Mouse (Mus musculus) kidney, embryonic 16.5 days (tissue): ENCODE data around the gene Trmt44. TPM values are rescaled to one million over a fixed set of nuclear protein-coding genes. Genes with fewer than 3 reads are reported as not detected.

Experiments
- ATAC-seq: fragments of 200-750 bp; cut with Nextera tagmentation; 2 replicates; pipeline ENCODE4 v1.8.0; 2017; ENCODE audit warnings: moderate TSS enrichment; ENCODE audit not compliant: low FRiP score, low TSS enrichment
- H3K27ac ChIP-seq: fragments of 300-500 bp; sonication (generic); 2 replicates; pipeline ENCODE4 v1.5.1; 2014; ENCODE audit warnings: low read length
- H3K27me3 ChIP-seq: fragments of 300-500 bp; sonication (generic); 2 replicates; pipeline ENCODE4 v1.6.1; 2014; ENCODE audit warnings: low read length, control low read depth, mixed read lengths; ENCODE audit not compliant: insufficient read depth
- H3K36me3 ChIP-seq: fragments of 300-500 bp; sonication (generic); 2 replicates; pipeline ENCODE4 v1.6.1; 2014; ENCODE audit warnings: low read length, control low read depth, mixed read lengths; ENCODE audit not compliant: insufficient read depth
- H3K4me1 ChIP-seq: fragments of 300-500 bp; sonication (generic); 2 replicates; pipeline ENCODE4 v1.6.1; 2014; ENCODE audit warnings: low read length, control low read depth, mixed read lengths; ENCODE audit not compliant: insufficient read depth
- H3K4me2 ChIP-seq: fragments of 300-500 bp; sonication (generic); replicated peaks from 2 replicates; pipeline ENCODE4 v1.6.1; 2014; ENCODE audit warnings: low read depth, low read length
- H3K4me3 ChIP-seq: fragments of 300-500 bp; sonication (generic); 2 replicates; pipeline ENCODE4 v1.5.1; 2014; ENCODE audit warnings: mild to moderate bottlenecking, low read length
- H3K9ac ChIP-seq: fragments of 300-500 bp; sonication (generic); replicated peaks from 2 replicates; pipeline ENCODE4 v1.6.1; 2014; ENCODE audit warnings: low read length
- H3K9me3 ChIP-seq: fragments of 300-500 bp; sonication (generic); 2 replicates; pipeline ENCODE4 v1.6.1; 2016; ENCODE audit warnings: low read length, control low read depth
- WGBS: fragments of 180-500 bp; shearing (Covaris S2); extraction: QIAGEN DNeasy Blood & Tissue Kit; methylation state at CpG from one replicate; pipeline ENCODE4 v1.1.7; 2014; 5-methylcytosine and 5-hydroxymethylcytosine counted together
- polyA plus RNA-seq: library from polyadenylated mRNA; unstranded; fragments of >200 nt; fragmentation: Nextera tagmentation; extraction: Ambion mirVana; gene quantifications from 2 replicates; pipeline ENCODE4 v1.2.1, GENCODE M21; 2015

Trmt44 gene
- 9.4 and 9.5 TPM in 2 replicates for polyA plus RNA-seq

DNA sequence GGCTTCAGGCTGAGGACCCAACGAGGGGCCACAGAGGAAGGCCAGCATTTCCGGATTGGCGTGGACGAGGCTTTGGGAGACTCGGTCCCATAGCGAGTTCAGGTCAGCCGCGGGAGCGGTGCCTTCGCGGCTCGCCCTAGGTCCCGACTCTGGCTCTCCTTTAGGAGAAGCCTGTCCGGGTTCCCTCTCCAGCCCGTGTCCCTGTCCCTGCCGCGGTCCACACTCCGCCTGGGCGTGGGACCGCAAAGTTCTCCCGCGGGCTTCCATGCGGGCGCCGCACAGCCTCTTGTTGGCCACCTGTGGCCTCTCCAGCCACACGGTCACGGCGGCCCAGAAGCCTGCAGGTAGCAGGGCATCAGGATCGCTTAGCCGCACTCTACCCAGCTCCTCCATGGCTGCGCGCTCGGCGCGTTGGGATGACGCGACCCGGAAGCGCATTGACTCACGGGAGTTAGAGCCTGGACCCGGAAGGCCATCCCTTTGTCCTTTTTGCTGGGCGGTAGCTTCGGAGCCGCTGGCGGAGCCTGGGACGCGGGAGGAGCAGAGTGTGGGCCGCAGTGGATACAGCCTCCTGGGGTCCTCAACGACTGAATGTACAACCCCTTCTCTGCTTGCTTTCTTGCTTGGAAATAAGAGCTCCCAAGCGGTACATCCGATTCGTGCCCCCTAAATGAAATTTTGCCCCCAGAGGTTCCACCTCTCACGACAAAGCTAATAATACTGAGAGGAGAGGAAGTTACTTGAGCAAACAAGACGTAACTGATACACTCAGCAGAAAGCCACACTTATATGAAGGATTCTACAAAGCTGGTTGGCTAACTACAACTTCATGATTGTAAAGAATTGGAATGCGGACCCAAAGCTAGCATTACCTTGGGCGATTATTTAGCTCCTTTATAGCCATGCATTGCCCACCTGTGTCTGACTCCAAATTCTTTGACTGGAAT is at the start of gene Trmt44:
TSS of gene Trmt44 (minus strand) at position 418 of the 947 bp plus-strand sequence.
- ATAC-seq, result peak; percentile 96
- Histone ChIP-seq H3K4me1 (peaks cover 15% of the 10 kb centered on the region), H3K36me3 (peaks cover 27% of the 10 kb centered on the region), H3K4me3 (peak within 1 kb of the TSS; percentile 100), H3K27me3 (no peaks in the 10 kb centered on the region), H3K27ac (peak within 1 kb of the TSS; percentile 84), H3K9ac (peak within 1 kb of the TSS; percentile 94), H3K4me2 (peak within 1 kb of the TSS; percentile 96), H3K9me3 (no peaks in the 10 kb centered on the region)
- 3% methylated on average over 56 of the region's 56 CpGs for WGBS

DNA sequence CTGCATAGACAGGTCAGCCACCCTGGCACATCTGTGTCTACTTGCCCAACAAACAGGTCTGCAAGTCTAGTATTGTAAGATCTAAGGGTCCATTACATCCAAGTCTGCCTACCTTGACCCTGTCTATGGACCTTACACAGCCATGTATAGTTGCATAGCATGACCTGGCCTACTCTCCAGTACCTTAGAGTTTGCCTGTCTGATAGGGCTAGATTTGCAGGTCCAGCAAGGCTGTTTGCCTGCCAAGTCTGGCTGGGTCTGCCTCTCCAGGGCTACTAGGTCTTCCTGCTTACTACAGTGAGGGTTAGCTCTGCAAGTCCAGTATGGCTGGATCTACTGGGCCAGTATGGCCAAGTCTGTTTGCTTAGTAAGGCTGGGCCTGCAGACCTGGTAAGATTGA is 49.0 kb upstream of the Trmt44 start:
- Histone ChIP-seq H3K36me3 (no peaks in the 10 kb centered on the region), H3K4me2 (no peak overlapping the region), H3K4me1 (no peaks in the 10 kb centered on the region; the same call in 1 of the 2 replicates), H3K27ac (no peak overlapping the region), H3K4me3 (no peak overlapping the region), H3K9me3 (no peaks in the 10 kb centered on the region), H3K9ac (no peak overlapping the region), H3K27me3 (no peaks in the 10 kb centered on the region)
- ATAC-seq, result no peak

DNA sequence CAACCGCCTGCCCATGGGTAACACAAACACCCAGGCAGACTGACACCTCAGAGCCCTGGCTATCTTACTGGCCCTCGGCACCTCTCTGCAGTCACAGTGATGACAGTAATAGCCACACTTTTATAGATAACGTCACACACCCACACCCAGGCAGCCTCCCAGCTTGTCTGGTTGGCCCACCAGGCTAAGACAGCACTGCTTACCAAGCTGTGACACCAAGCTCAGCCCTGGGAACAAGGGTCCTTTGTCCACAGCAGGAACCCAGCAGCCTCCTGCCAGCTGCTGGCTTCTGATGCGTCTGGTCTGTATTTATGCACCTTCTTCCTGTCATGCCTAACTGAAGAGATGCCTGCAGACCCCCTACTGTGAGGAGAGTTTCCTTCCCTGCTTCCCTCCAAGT is 46.2 kb upstream of the Trmt44 start:
- H3K9ac ChIP-seq, result no peak overlapping the region
- WGBS, result 36% methylated on average over 4 of the region's 4 CpGs
- no peaks in the 10 kb centered on the region for H3K9me3 ChIP-seq
- H3K4me1 ChIP-seq, result peaks cover 16% of the 10 kb centered on the region
- H3K4me2 ChIP-seq, result no peak overlapping the region
- ATAC-seq, result no peak
- H3K27me3 ChIP-seq, result no peaks in the 10 kb centered on the region
- H3K27ac ChIP-seq, result no peak overlapping the region
- H3K4me3 ChIP-seq, result no peak overlapping the region
- H3K36me3 ChIP-seq, result no peaks in the 10 kb centered on the region

DNA sequence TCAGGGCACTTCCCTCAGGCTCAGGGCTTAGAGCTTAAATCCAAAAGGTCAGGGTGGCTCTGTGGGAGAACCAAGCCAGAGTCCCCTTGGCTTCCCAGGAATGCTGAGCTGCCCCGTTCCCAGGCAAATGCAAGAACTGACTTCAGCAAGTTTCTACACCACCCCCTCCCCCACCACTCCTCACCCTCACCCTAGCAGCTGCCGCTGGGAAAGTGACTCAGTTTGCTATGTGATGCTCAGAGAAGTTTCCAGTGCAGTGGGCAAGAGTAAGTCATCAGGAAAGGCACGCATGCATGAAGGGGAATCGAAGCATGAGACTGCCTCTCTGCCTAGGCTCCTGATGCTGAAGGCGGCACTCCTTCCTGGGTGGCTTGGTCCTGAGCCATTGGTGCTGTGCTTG is 42.1 kb upstream of the Trmt44 start:
- Histone ChIP-seq H3K4me3 (no peak overlapping the region), H3K9me3 (no peaks in the 10 kb centered on the region), H3K9ac (no peak overlapping the region), H3K27ac (peak overlapping the region; percentile 87), H3K27me3 (no peaks in the 10 kb centered on the region), H3K4me1 (peaks cover 16% of the 10 kb centered on the region), H3K4me2 (no peak overlapping the region), H3K36me3 (no peaks in the 10 kb centered on the region)
- peak; percentile 64 for ATAC-seq
- WGBS, result 13% methylated on average over 5 of the region's 5 CpGs

DNA sequence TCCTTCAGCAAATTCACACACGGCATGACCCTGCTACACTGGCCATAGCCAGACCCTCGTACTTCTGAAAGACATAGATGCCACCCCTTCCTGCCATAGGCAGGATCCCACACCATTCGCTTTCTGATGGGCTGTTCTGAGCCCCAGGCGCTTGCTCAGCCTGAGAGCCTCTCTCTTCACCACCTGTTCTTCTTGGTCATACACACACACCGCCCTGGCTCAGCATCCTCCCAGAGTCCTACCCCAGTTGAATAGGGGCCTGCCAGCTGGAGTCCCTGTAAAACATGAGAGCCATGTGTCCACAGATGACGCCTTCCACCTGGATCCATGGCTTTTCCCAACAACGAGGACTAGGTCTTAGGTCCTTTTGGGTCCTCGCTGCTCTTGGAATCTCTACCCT is 37.9 kb upstream of the Trmt44 start:
- WGBS, result 78% methylated on average over 8 of the region's 8 CpGs
- Histone ChIP-seq H3K9me3 (no peaks in the 10 kb centered on the region), H3K36me3 (no peaks in the 10 kb centered on the region), H3K9ac (no peak overlapping the region), H3K4me3 (no peak overlapping the region), H3K4me2 (no peak overlapping the region), H3K27me3 (no peaks in the 10 kb centered on the region), H3K27ac (no peak overlapping the region), H3K4me1 (peaks cover 34% of the 10 kb centered on the region)
- no peak for ATAC-seq

DNA sequence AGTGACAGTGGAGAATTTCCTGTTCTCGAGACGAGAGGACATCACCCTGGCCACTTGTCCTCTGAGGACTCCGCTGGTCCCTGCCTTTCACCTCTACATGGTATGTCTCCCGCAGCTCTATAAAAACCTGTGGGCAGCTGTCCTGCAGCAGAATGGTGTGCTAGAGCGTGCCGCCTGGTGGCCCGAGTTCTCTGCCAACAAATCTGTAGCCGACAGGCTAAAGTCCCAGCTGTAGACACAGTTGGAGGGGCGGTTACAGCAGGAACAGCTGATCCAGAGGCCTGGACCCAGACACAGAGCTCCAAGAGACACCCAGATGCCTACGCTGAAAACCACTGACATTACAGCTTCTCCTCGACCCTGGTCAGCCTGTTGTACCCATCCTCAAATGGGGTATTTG is 37.0 kb upstream of the Trmt44 start:
- no peak overlapping the region for H3K4me3 ChIP-seq
- peaks cover 25% of the 10 kb centered on the region for H3K4me1 ChIP-seq
- H3K36me3 ChIP-seq, result no peaks in the 10 kb centered on the region
- H3K27ac ChIP-seq, result no peak overlapping the region
- no peak for ATAC-seq
- H3K9me3 ChIP-seq, result no peaks in the 10 kb centered on the region
- no peaks in the 10 kb centered on the region for H3K27me3 ChIP-seq
- no peak overlapping the region for H3K9ac ChIP-seq
- WGBS, result 80% methylated on average over 11 of the region's 11 CpGs
- no peak overlapping the region for H3K4me2 ChIP-seq

DNA sequence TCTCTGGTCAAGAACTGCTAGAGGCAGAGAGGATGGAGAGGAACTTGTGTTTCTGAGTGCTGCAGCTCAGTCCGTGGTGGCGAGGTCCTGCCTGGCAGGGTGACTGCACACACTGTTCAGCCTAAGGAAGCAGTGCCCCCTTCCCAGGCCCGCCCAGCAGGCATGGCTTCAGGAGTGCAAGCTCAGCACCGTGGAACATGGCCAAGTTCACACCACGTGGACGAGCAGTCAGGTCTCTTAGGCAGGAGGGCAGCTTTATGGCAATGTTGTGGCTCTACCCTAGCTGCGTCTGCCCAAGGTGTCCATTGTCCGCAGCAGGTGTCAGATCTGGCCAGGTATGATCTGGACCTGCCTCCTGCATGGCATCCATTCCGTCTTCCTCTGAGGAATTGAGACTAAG is 36.3 kb upstream of the Trmt44 start:
- H3K4me2 ChIP-seq, result no peak overlapping the region
- WGBS, result 75% methylated on average over 9 of the region's 9 CpGs
- H3K9ac ChIP-seq, result no peak overlapping the region
- no peaks in the 10 kb centered on the region for H3K9me3 ChIP-seq
- no peaks in the 10 kb centered on the region for H3K36me3 ChIP-seq
- H3K4me3 ChIP-seq, result no peak overlapping the region
- no peak overlapping the region for H3K27ac ChIP-seq
- H3K4me1 ChIP-seq, result peaks cover 20% of the 10 kb centered on the region
- 0 out of 2 replicates have a peak, but pooled peaks have one; percentile 17 for ATAC-seq
- H3K27me3 ChIP-seq, result no peaks in the 10 kb centered on the region

DNA sequence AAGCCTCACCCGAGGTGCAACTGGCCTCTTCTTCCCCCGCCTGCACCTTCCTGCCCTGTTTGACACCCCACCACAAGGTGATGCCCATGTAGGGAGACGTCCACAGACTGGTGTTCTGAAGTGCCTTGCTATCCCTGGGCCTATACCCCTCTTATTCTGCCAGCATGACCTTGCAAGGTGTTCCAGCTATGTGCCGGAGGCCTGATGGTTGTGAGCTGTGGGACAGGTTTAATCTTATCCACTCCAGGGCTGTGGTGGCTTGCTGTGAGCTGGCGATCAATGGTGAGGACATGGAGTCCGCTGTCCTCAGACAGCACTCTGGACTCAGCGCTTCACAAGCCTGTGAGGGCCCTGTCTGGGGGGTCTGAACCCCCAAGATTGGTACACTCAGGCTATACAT is 35.5 kb upstream of the Trmt44 start:
- Histone ChIP-seq H3K4me3 (no peak overlapping the region), H3K9me3 (no peaks in the 10 kb centered on the region), H3K27me3 (no peaks in the 10 kb centered on the region), H3K4me1 (peaks cover 20% of the 10 kb centered on the region), H3K9ac (no peak overlapping the region), H3K27ac (no peak overlapping the region), H3K36me3 (no peaks in the 10 kb centered on the region), H3K4me2 (no peak overlapping the region)
- no peak for ATAC-seq
- 95% methylated on average over 7 of the region's 7 CpGs for WGBS

DNA sequence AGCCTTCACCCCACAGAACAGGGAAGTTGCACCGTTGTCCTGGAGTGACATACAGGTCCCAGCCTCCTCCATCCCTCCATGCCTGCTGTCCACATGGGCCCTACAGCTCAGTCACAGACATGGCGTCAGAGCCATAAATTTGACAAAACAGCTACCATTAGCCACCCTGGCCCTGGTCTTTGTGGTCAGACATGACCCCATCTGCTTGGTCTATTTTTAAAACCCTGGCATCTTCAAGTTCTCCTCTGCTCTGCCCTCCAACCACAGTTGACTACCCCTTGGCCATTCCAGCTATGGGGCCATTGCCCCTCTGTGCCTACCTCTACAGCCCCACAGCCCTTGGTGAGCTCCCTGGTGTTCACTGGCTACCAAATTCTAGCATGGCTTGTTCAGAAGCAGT is 35.1 kb upstream of the Trmt44 start:
- no peaks in the 10 kb centered on the region for H3K9me3 ChIP-seq
- ATAC-seq, result no peak
- H3K4me2 ChIP-seq, result no peak overlapping the region
- no peaks in the 10 kb centered on the region for H3K36me3 ChIP-seq
- 59% methylated on average over 2 of the region's 2 CpGs for WGBS
- no peak overlapping the region for H3K4me3 ChIP-seq
- H3K9ac ChIP-seq, result no peak overlapping the region
- peaks cover 20% of the 10 kb centered on the region for H3K4me1 ChIP-seq
- no peaks in the 10 kb centered on the region for H3K27me3 ChIP-seq
- no peak overlapping the region for H3K27ac ChIP-seq

DNA sequence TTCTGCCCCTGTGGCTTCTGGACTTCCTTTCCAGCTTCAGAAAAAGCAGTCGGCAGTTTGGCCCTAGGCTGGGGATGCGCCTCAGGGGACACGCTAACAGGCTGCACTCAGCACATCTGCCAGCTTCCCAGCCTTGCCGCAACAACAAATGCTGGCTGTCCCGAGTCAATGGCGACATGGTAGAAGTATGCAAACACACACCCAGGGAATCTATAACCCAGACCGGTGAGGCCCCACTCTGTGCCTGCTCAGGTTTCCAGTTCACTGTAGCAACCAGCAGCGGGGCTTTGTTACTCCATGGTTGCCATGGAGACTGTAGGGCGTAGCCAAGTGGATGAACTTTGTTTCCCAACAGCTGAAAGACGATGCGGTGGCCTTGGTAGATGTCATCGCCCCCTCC is 34.5 kb upstream of the Trmt44 start:
- Histone ChIP-seq H3K4me3 (no peak overlapping the region), H3K27ac (peak overlapping the region; percentile 31), H3K36me3 (no peaks in the 10 kb centered on the region), H3K4me1 (peaks cover 20% of the 10 kb centered on the region), H3K27me3 (no peaks in the 10 kb centered on the region), H3K9me3 (no peaks in the 10 kb centered on the region), H3K9ac (no peak overlapping the region), H3K4me2 (no peak overlapping the region)
- ATAC-seq, result peak; percentile 76
- WGBS, result 19% methylated on average over 12 of the region's 12 CpGs
